Mouse (Mus musculus) frontal cortex, postnatal 36 days (tissue): ENCODE results near the gene Zfp217.
A peak's percentile ranks its signal among the peaks of the same experiment; 100 is the strongest.

Experiments
- DNase-seq, 2 experiments: peaks; one replicate each; pipeline ENCODE4 v3.0.0; 2022; ENCODE audit warnings: low spot score in 2 of 2

The Zfp217 gene

DNA sequence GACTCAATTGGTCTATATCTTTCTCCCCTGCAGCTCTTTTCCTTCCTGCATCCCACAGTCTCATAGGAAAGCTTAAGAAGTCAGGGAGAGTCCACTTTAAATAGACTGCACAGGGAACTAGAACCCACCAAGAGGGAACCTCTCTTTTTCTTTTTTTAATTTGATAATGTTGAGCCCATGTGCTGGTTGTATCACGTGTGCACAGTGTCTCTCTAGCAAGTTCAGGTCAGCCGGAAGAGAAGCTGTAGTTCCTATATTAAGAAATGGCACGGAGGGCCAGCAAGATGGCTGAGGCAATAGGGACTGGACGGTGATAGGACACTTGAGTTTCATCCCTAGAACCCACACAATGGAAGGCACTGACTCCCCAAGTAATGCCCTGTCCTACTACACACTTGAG, 11.1 kb upstream of the Zfp217 start:
- DNase-seq = no peak

DNA sequence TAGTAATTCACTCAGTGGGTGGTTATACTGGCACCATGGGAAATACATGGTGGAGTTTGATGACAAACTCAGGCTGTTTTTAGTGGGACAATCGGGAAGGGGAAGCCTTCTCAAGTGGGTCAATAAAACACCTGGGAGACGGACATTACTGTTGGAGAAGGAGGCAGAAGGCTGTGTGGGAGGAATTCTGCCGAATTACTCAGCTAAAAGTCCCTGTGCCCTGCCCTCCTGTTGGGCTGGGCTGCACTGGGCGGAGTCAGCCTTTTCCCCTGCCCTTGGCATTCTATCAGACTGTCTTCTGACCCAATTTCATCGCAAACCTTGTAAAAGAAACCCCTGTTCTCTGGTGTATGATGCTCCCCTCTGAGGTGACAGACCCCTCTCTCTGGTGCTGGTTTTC, 10.3 kb upstream of the Zfp217 start:
- no peak for DNase-seq

DNA sequence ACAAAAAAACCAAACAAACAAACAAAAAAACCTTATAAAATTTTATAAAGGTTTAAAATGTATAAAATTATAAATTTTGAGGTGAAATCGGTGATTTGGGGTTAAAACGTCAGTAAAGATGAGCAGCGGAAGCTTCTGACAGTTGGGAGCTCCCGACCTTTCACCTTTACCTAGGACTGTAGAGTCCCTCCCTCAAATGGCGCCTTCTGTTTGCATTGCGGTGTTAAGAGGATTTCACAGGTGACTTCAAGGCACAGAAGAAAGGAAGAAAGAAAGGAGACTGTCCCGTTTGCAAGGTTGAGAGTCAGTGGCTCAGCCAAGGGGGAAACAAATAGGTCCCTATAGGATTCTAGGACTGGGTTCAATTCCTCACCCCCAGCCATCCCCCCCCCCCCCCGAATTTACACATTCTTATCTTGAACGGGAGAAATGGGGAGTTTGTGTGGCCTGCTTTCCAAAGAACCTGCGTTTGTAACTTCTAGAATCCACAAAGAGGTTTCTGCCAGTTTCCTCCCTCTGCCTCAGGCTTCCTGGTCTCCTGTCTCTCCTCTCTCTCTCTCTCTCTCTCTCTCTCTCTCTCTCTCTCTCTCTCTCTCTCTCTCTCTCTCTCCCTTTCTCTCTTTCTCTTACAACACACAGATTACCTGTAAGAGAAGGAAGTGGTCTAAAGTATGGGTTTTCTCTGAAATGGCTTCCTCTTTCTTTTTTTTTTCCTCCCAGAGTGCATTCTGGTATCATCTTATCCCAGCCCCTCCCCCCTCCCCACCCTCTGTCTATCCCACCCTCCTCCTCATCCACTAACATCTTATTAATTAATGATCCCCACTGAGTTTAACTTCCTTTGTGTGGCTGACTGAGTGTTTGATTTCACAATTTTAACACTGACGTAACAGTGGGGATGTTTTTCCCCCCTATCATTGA, 9.6 kb upstream of the Zfp217 start:
- no peak for DNase-seq

DNA sequence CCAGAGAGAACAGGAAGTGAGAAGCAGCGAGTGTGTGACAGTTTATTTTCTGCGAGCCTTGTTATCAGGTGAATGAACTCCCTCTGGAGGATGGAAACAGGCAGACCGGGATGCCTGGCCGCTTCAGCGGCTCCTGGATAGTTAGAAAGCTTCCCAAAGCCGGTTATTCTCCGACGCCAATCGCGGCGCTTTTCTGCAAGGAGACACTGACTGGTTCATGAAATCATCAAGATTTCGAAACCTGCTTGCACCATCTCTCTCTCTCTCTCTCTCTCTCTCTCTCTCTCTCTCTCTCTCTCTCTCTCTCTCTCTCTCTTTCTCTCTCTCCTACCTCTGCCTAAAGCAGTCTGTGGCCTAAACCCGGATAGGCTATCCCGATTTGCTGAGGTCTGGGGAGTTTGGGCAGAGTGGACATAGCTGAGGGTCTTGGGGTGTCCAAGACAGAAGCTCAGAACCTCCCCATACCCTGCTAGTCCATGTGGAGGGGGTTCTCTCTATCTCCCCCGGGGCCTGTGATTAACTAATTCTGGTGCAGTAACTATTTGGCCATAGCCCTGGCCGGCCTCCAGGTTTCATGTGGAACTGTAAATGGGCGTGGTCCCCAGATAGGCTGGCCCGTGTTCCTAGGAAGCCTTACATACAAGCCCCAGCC, 7.3 kb upstream of the Zfp217 start:
- peak in 1 of 2 experiments; percentile 12 for DNase-seq

DNA sequence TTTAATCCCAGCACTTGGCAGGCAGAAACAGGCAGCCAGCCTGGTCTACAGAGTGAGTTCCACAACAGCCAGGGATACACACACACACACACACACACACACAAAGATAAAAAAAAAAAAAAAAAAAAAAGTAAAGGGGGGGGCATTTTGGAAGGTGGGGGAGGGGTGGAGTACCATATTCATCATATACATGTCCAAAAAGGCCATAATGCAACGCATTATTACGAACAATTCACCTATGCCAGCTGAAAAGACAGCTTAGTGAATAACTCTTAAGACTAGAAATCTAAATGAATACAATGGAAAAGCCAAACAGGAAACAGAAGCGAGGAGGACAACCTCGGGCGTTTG, 6.8 kb upstream of the Zfp217 start:
- no peak for DNase-seq

DNA sequence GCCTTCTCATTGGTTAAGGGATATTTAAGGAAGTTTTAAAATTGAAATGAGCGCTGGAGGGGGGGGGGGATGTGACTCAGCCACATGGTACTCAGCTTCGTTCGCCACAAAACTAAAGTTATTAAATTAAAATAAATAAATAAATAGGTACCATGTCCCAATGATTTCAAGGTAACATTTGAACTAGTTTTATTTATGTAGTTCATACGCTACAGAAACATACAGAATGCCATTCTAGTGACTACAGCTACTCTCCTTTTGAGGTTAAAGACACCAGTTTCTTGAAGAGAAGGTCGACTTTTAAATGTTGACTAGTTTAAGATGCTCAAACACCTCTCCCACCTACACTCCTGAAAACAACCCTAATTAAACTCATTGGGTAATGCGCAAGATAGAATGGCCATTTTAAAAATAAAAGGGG, 6.4 kb upstream of the Zfp217 start:
- DNase-seq = no peak

DNA sequence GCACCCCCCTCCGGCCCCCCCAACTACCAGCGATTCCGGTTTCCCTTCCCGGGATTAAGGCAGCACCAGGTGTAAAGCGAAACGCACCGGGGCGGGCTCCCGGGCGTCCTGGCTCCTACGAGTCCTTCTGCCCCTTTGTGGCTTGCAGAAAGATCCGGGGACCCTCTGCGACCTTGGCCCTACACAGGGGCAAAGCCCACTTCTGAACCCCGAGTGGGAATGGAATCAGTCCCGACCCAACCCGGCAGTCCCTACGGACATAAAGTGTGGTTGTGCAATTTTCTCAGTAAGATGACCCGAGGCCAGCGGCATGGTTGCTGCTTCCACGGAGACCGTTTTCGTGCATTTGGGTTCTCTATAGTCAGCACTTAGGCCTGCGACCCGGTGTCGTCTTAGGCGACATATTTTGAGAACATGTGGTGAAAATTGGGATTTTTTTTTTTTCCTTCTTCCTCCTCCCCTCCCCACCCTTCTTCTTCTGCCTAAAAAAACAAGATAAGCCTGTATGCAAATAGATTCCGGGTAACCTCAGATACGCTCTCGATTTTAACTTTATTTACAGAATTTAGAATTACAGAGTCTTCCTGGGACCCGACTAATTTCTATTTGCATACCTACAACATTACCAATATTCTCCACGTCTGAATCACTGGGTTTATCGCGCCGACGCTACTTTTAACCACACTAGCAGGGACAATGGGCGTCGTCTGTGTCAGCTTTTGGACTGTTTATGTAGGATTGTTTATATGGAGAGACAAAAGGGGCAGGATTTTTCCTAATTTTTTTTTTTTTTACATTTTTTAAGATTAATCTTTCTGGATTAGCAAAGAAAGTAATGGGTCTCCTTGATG, 5.7 kb upstream of the Zfp217 start:
- no peak for DNase-seq

DNA sequence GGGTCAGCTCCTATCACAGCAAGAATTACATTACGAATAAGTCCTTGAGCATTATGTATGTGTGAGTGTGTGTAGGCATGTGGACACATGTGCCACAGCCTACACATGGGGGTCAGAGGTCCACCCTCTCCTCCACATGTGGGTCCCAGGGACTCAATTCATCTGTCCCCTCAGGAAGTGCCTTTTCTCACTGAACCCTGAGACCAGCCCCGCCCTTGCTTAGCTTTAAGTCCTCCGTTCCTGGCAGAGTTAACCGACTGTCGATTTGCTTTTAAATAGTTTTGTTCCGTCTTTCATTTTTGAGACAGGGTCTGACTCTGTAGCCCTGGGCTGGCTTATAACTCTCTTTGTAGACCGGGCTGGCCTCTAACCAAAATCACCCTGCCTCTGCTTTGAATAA, 5.0 kb upstream of the Zfp217 start:
- DNase-seq = no peak

DNA sequence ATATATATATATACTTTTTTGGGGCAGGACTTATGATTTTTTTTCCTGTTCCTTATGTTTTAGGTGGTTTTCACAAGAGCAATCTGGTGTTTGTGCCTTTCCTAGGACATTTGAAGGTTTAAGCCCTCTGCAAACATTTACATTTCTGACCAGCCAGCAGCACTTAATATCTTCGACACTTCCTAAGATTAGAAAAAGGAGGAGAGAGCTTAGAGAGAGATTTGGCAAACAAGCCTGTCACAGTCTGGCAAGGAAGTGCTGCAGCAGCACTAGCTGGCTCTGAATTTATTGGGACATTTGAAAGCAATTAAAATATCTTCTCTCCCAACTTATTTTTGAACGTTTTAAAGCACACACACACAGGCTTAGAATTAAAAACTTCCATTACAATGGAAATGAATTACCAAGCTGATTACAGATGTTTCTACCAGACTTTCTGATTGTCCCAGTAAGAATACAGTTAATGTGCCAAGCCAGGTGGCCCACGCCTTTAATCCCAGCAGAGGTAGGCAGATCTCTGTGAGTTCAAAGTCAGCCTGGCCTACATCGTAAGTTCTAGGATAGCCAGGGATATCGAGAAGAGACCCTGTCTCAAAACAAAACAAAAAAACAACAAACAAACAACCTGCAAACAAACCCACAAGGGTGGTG, 4.3 kb upstream of the Zfp217 start:
- no peak for DNase-seq

DNA sequence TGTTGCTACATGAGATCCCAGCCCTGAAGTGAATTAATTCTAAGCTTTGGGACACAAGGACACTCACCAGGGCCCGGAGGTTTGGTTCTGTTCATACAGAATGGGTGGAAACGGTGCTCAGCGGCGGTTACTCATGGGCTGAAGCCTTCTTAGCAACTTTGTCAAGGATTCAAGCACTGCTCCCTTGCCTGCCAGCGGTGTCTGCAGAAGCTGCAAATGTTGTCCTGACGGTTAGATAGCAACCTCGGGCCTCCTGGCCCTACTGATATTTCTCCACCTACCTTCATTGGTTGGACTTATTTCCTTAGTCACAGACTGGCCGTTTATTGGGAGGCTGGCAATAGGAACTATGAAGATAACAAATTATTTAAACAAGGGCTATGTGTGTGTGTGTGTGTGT, 3.6 kb upstream of the Zfp217 start:
- DNase-seq = no peak

DNA sequence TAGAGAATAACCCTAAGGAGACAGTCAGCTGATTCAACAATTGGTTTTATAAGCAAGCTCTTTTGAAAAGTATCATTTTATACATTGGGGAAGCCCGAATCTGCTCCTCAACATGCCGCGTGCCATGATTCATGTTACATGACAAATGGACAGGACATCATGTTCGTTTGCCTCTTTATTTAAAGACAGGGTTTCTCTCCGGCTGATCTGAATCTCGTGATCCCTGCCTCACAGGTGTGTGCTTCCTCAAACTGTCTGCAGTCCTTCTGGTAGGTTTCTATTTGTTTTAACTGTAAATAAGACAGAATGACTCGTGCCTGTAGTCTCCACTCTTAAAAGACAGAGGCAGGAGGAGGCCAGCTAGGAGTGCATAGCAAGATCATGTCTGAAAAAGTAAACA, 925 bp upstream of the Zfp217 start:
- no peak for DNase-seq

DNA sequence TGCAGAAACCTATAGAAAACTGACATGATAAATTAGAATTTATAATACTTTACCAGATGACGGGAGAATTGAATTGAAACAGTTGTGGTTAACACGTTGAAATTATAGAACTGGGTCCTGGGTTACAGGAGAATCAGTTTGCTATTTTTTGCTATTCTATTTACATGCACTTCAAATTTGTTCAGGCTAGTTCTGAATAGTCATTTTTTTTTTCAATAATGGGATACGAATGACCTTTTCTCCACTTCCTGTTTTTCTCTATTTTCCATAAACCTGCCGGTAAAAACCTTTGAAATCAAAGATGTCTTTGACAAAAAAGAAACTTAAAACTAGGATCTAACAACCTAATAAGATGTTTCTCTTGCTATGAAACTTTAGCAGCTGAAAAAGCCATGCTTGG, 733 bp downstream of the Zfp217 start:
- DNase-seq = no peak

DNA sequence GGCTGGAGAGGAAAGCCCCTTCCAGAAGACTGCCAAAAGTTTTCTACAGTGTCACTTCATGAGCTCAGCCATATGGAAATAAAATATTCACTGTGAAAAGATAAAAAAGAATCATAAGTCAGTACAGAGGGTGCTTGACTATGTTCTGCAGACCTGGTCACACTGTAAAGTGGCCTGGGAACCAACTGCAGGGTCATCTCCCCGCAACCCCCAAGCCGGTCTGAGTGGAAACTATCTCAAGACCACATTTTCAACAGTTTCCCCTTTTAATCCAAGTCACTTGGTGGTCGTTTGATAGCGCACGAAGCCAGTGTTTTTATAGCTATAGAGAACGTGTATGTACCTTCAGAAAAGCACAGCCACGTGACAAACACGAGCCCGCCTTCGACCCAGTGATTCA, 3.6 kb downstream of the Zfp217 start:
- DNase-seq = no peak

DNA sequence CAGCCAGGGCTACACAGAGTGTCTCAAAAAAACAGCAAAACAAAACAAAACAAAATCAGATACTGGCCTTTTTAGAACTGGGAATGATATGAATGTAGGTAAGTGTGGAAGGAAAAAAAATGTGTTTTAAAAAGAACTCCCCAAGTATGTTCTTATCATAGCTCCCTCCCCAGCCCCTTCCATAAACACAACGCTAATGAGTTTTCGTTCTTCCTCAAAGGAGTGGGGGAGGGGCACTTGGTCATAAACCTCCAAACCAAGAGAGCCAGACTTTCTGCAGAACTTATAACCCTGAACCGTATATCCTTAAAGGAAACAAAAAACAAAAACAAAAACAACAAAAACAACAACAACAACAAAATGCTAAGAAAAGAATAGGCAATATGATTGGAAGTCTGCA, 4.0 kb downstream of the Zfp217 start:
- no peak for DNase-seq

DNA sequence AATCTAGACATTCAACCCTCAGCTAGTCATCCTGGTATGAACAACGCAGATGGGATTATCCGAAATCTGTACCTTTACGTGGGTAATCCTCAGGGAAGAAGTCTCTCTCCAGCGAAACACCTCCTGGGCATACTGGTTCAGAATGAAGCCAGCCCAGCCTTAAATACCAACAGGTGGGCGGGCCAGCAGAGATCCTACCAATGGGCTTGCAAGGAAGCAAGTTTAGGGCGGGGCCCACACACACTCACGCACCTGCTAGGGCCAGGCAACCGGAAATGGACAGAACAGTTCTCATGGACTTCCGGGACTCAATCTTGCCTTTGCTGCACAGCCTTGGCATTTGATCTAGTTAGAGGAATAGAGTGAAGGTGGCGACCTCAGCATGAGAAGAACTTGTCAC, 5.4 kb downstream of the Zfp217 start:
- no peak for DNase-seq

DNA sequence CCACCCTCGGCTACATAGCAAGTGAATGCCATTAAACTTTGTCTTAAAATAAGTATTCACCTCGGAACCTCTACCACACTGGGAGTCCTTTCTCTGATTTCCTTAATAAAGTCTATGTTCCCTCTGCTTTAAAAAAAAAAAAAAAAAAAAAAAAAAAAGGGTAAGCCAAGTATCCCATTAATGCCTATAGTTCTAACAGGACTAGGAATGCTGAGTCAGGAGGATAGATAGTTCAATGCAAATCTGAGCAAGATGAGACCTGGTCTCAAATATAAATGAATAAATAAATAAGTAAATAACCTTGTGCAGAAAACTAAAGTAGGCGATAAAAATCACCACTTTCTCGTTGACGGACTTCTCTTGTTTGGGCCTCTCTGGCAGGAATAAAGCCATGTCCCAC, 6.4 kb downstream of the Zfp217 start:
- DNase-seq = no peak

DNA sequence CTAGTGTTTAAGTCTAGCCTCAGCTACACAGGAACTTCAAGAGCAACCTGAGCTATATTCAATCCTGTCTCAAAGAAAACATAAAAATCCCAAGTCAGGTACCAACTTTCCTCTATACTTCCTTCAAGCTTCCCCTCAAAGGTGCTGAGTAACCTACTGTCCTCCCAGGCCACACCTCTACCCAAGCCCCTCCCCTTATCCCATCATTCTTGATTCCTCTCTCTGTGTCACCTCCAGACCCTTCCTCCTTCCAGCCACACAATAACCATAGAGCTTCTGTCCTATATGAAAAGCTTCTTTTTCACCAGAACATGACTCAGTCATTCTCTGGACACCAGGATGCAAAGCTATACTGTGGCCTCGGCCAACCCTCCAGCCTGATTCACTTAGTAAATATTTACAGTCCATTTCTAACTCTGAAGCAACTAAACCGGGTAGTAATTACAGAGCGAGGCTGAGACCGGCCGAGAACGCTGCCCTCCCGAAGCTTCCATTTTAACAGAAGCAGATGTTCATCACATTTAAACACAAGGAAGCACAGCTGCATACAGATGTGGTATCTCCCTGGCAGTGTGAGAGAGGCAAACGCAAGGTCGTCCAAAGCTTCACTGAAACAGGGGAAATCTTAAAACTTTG, 8.4 kb downstream of the Zfp217 start:
- DNase-seq = no peak

DNA sequence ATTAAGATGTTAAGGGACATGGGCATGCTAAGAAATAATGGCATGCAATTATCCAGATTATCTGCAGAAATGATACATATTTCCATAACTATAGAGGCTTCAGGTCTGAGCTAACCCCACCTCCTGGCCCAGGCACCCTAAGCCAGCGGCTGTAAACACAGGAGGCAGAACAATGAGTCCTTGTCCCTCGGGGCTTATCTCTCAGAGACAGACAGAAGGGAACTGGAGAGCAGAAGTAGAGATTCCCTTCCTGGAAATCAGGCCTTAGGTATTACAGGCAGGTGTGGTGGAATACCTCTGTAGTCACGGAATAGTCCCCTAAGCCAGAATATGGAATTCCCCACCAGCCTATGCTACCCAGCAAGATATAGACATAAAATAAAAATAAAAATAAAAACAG, 11.0 kb downstream of the Zfp217 start:
- DNase-seq = no peak

DNA sequence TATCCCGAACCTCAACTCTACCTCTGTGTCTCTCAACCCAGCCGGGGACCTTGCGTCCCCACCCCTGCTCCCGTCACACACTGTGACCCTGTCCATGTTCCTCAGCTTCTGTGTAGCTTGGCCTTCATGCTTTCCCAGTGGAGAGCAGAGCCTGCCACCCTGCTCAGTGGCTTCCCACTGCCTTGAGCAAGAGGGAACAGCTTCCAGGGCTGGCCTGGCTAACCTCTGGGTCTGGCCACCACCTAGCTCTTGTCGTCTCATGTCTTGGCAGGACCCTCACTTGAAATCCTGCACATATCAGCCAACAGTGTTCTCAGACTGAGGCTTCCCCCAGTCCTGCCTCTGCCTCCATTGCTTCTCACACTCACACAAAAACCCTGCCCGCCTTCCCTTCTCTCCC, 12.1 kb downstream of the Zfp217 start:
- no peak for DNase-seq

DNA sequence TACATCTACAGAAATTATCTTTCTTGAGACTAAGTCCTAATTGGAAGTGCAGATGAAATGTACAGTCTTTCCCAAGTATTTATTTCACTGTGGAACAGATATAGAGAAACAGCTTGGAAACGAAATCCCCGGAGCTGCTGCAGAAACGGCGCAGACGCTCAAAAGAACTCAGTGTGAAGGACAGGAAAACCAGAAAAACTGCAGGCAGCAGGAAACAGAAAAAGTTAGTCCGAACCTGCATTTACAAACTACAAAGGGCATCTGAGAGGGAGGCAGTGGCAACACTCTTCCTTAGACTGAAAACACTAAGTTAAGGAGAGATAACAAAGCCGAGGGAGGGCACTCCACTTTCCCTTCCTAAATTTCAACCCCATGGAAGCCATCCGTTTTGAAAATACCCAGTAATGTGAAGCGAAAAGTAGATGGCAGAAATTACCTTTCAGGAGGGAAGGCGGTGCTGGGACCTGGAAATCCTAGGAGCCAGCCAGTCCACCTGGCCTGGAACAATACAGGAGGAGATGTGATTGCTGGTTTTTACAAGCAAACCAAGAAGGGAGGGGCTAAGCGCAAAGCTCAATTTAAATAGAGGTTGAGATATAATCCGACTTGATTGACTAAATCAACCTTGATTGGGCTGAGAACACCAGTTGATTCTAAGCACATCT, 13.7 kb downstream of the Zfp217 start:
- no peak for DNase-seq
